Mouse (Mus musculus) hindbrain, embryonic 12.5 days (tissue): ENCODE results near the gene Tomm20. TPM values are rescaled to one million over a fixed set of nuclear protein-coding genes. Genes with fewer than 3 reads are reported as not detected.

Experiments
- ATAC-seq: fragments of 200-750 bp; cut with Nextera tagmentation; 2 replicates; pipeline ENCODE4 v1.8.0; 2017; ENCODE audit warnings: moderate TSS enrichment; ENCODE audit not compliant: low FRiP score
- H3K27ac ChIP-seq: fragments of 300-500 bp; sonication (generic); 2 replicates; pipeline ENCODE4 v1.5.1; 2016; ENCODE audit warnings: mild to moderate bottlenecking
- H3K27me3 ChIP-seq: fragments of 300-500 bp; sonication (generic); 2 replicates; pipeline ENCODE4 v1.6.1; 2016; ENCODE audit warnings: mild to moderate bottlenecking
- H3K36me3 ChIP-seq: fragments of 300-500 bp; sonication (generic); 2 replicates; pipeline ENCODE4 v1.6.1; 2016; ENCODE audit warnings: mild to moderate bottlenecking
- H3K4me1 ChIP-seq: fragments of 300-500 bp; sonication (generic); 2 replicates; pipeline ENCODE4 v1.6.1; 2016
- H3K4me2 ChIP-seq: fragments of 300-500 bp; sonication (generic); replicated peaks from 2 replicates; pipeline ENCODE4 v1.6.1; 2016; ENCODE audit warnings: mild to moderate bottlenecking
- H3K4me3 ChIP-seq: fragments of 300-500 bp; sonication (generic); 2 replicates; pipeline ENCODE4 v1.5.1; 2016; ENCODE audit warnings: mild to moderate bottlenecking
- H3K9ac ChIP-seq: fragments of 300-500 bp; sonication (generic); 2 replicates; pipeline ENCODE4 v1.6.1; 2016; ENCODE audit warnings: mild to moderate bottlenecking, moderate library complexity
- H3K9me3 ChIP-seq: fragments of 300-500 bp; sonication (generic); replicated peaks from 2 replicates; pipeline ENCODE4 v1.6.1; 2016; ENCODE audit warnings: mild to moderate bottlenecking
- WGBS: fragments of 180-500 bp; shearing (Covaris S2); methylation state at CpG from one replicate; pipeline ENCODE4 v1.1.7; 2016; 5-methylcytosine and 5-hydroxymethylcytosine counted together
- polyA plus RNA-seq: library from polyadenylated mRNA; unstranded; fragments of >200 nt; fragmentation: Nextera tagmentation; extraction: Ambion mirVana; gene quantifications from 2 replicates; pipeline ENCODE4 v1.2.1, GENCODE M21; 2016

Gene Tomm20
- polyA plus RNA-seq, 1 experiment from 2014 or later: 181 TPM

DNA sequence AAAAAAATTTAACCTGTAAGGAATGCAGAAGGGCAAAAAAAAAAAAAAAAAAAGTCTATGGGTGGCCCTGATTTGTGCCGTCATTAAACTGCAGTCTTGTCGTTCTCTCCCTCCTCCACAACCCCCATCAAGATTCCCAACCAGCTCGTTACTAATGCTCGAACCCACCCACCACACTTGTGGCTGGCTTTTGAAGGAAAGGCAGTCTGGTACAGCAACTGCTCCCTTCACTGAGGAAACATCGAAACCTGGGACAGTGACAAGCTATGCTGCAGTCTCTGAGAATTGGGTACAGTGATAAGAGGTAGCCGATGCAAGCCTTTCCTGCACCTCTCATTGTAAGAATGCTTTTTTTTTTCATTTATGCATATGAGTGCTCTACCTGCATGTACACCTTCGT lies 800 bp upstream of the Tomm20 start:
- peak overlapping the region; percentile 84; the same call in 1 of the 2 replicates for H3K4me2 ChIP-seq
- H3K36me3 ChIP-seq: peaks cover 29% of the 10 kb centered on the region
- no peak for ATAC-seq
- H3K27ac ChIP-seq: no peak overlapping the region
- H3K4me1 ChIP-seq: peaks cover 19% of the 10 kb centered on the region
- no peak overlapping the region for H3K4me3 ChIP-seq
- H3K9me3 ChIP-seq: no peaks in the 10 kb centered on the region
- no peak overlapping the region for H3K9ac ChIP-seq
- 77% methylated on average over 7 of the region's 7 CpGs for WGBS
- H3K27me3 ChIP-seq: no peaks in the 10 kb centered on the region

DNA sequence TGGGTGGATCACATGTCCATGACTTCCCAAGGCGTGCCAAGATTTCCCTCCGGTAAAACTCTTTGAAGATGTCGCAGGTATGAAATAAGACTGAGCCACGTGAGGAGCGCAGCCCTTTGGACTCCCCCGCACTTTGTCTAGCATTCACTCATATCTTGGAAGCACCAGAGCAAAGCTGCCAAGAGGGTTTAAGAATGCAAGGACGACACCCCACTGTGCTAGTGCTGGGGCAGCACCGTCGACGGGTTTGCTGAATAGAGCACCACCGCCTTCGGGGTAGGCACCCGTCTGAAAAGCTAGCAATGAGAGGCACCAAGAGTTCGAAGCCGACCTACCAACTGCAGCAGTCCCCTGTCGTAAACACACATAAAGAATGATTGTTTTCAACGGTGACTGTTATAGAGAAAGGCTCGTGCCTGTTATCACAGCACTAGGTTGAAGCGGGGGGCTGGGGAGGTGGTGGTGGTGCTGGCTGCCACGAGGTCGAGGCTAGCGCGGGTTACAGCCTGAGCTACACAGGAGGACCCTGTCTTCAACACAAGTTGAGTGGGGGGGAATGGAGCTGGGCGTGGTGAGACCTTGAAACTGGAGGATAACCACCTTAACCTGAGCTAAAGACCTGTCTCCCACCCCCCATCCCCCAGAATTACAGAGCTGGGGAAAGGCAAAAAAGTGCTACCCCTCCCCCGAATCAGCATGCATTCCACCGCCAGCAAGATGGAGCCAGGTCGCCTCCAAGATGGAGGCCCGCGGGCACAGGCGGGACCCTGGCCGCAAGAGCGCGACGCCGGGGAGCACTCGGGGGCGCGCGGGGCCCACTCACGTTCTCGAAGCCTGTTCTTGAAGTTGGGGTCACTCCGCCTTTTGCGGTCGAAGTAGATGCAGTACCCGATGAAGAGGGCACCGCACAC lies 608 bp downstream of the Tomm20 start:
- Histone ChIP-seq H3K27me3 (no peaks in the 10 kb centered on the region), H3K4me3 (peak overlapping the region; percentile 89), H3K9me3 (no peaks in the 10 kb centered on the region), H3K4me2 (peak overlapping the region; percentile 84), H3K27ac (peak overlapping the region; percentile 82), H3K4me1 (peaks cover 19% of the 10 kb centered on the region), H3K36me3 (peaks cover 16% of the 10 kb centered on the region; the same call in 1 of the 2 replicates), H3K9ac (peak overlapping the region; percentile 94)
- ATAC-seq: peak; percentile 76
- WGBS: 1% methylated on average over 46 of the region's 46 CpGs

DNA sequence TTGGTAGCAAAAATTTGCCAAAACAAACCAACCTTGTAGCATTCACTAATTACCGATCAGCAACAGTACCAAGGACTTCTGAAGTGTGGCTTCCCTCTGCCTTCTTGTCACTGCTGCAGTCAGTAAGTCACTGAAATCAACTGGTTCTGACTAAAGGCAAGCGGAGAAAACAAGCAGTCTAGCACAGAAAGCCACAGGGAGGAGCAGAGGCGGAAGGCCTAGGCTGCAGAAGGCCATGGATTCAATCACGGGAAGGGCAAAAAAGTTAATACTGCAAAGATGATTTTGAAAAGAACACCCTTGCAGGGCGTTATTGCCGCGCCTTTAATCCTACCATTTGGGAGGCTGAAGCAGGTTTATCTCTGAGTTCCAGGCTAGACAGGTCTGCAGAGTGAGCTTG lies 2.1 kb downstream of the Tomm20 start:
- no peak overlapping the region; the same call in 1 of the 2 replicates for H3K4me2 ChIP-seq
- ATAC-seq: no peak
- peaks cover 19% of the 10 kb centered on the region for H3K4me1 ChIP-seq
- H3K4me3 ChIP-seq: peak overlapping the region; percentile 89; the same call in 1 of the 2 replicates
- no peaks in the 10 kb centered on the region for H3K27me3 ChIP-seq
- 92% methylated on average over 7 of the region's 7 CpGs for WGBS
- peaks cover 15% of the 10 kb centered on the region for H3K36me3 ChIP-seq
- H3K9me3 ChIP-seq: no peaks in the 10 kb centered on the region
- H3K27ac ChIP-seq: no peak overlapping the region
- no peak overlapping the region for H3K9ac ChIP-seq

DNA sequence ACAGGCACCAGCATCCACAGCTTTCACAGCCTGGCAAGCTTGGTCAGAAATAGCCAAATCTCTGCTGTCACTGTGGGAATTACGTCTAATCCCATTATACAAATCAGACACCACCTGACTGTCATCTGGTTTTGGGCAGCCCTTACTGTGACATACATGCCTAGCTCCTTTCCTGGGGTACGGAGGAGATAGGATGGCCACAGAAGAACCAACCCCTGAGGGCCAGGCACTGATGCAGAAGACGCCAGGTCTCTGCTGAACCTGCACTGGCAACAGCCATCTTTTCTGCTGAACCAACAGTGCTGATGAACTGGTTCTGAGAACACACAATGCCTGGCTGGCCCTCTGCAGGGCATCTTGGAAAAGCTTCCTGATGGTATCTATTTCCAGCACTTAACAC lies 8.3 kb downstream of the Tomm20 start:
- Histone ChIP-seq H3K27ac (no peak overlapping the region), H3K9me3 (no peaks in the 10 kb centered on the region), H3K36me3 (peaks cover 53% of the 10 kb centered on the region), H3K4me2 (no peak overlapping the region), H3K27me3 (no peaks in the 10 kb centered on the region), H3K4me1 (no peaks in the 10 kb centered on the region), H3K4me3 (no peak overlapping the region), H3K9ac (no peak overlapping the region)
- 91% methylated on average over 3 of the region's 3 CpGs for WGBS
- ATAC-seq: no peak

DNA sequence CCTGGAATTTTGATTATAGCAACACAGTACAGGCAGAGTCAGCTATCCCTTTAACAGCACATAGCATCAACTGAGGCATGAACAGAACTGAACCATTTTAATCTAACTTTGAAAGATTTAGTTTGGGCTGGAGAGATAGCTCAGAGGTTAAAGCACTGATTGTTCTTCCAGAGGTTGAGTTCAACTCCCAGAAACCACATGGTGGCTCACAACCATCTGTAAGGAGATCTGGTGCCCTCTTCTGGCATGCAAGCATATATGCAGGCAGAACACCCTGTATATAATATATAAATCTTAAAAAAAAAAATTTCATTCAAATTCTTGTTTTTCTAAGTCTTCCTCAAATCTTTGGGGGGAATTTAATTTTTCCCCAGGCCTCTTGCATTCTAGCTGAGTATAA lies 9.7 kb downstream of the Tomm20 start:
- H3K9me3 ChIP-seq: no peaks in the 10 kb centered on the region
- no peak overlapping the region for H3K27ac ChIP-seq
- H3K36me3 ChIP-seq: peaks cover 56% of the 10 kb centered on the region
- no peak overlapping the region for H3K4me2 ChIP-seq
- H3K9ac ChIP-seq: no peak overlapping the region
- no peaks in the 10 kb centered on the region for H3K27me3 ChIP-seq
- H3K4me1 ChIP-seq: no peaks in the 10 kb centered on the region
- ATAC-seq: no peak
- no peak overlapping the region for H3K4me3 ChIP-seq

DNA sequence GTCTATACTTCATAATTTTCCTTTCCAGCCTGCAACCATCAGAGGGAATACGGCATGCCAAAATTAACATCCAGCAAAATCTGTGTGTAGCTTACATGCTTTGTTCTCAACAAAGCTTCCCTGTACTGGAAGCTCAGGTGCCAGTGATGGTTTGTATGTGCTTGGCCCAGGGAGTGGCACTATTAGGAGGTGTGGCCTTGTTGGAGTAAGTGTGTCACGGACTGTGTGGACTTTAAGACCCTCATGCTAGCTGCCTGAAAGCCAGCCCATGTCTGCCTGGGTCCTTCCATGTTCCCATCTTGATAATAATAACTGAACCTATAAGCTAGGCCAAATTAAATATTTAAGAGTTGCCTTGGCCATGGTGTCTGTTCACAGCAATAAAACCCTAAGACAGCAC lies 10.3 kb downstream of the Tomm20 start:
- no peak for ATAC-seq
- Histone ChIP-seq H3K4me3 (no peak overlapping the region), H3K36me3 (peaks cover 59% of the 10 kb centered on the region), H3K9ac (no peak overlapping the region), H3K27ac (no peak overlapping the region), H3K4me2 (no peak overlapping the region), H3K9me3 (no peaks in the 10 kb centered on the region), H3K27me3 (no peaks in the 10 kb centered on the region), H3K4me1 (no peaks in the 10 kb centered on the region)
- 97% methylated on average over 2 of the region's 2 CpGs for WGBS

DNA sequence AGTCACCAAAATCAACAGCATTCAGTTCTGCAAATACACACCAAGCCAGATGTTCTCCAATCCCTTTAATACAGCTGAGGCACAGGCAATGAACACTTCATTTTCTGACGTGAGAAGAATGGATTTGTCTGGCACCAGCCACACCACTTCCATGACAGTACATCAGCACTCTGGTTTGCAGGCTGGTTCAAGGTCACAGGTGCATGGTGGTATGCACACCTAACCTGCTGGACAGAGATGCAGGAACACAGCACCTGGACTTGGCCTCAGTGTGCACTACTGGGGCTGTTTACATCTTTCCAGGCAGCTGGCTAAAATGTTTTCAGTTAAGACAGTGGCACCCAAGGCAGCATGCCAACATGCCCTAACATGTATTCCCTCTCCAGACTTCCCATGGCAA lies 13.0 kb downstream of the Tomm20 start:
- H3K9me3 ChIP-seq: no peaks in the 10 kb centered on the region
- H3K36me3 ChIP-seq: peaks cover 49% of the 10 kb centered on the region
- no peaks in the 10 kb centered on the region for H3K4me1 ChIP-seq
- ATAC-seq: no peak
- WGBS: 90% methylated on average over 1 of the region's 1 CpGs
- no peaks in the 10 kb centered on the region for H3K27me3 ChIP-seq
- H3K9ac ChIP-seq: no peak overlapping the region
- H3K4me3 ChIP-seq: no peak overlapping the region
- H3K27ac ChIP-seq: no peak overlapping the region
- H3K4me2 ChIP-seq: no peak overlapping the region

DNA sequence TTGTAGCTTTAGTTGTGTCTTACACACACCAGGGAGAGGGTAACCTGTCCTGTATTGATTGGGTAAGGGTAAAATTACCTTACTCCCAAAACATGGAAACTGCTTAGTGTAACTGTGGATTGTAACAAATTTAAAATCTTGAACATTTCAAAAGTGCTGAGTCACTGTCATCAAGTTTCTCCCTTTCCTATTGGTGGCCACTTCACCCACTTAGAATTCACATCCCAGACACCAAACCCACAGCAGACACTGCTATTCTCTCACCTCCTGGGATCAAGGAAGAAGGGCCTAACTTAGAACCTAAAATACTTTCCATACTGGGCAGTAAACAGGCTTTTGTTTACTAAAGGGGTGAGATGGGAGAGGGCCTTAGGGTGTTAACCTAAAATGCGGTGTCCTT lies 13.4 kb downstream of the Tomm20 start:
- Histone ChIP-seq H3K4me2 (no peak overlapping the region), H3K9ac (no peak overlapping the region), H3K36me3 (peaks cover 45% of the 10 kb centered on the region), H3K27me3 (no peaks in the 10 kb centered on the region), H3K4me3 (no peak overlapping the region), H3K9me3 (no peaks in the 10 kb centered on the region), H3K27ac (no peak overlapping the region), H3K4me1 (no peaks in the 10 kb centered on the region)
- ATAC-seq: no peak
- 100% methylated on average over 1 of the region's 1 CpGs for WGBS

DNA sequence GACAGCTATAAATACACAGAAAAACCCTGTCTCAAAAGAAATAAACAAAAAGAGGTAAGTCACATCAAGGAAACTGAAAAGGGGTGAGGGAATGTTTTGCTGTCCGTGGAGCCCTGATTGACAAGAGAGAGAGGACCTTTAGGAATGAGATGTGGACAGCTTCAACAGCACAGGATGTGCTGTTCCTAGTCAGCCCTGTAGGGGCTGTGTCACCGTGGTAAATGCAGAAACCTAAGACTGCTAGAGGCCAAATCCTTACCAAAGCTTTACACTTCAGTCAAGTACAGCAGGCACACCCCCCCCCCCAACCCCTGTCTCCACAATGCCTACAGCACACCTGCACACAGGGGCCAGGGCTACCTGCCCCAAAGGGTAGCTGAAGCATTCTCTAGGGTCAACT lies 13.9 kb downstream of the Tomm20 start:
- Histone ChIP-seq H3K4me2 (no peak overlapping the region), H3K9me3 (no peaks in the 10 kb centered on the region), H3K27ac (no peak overlapping the region), H3K36me3 (peaks cover 40% of the 10 kb centered on the region), H3K4me1 (no peaks in the 10 kb centered on the region), H3K27me3 (no peaks in the 10 kb centered on the region), H3K4me3 (no peak overlapping the region), H3K9ac (no peak overlapping the region)
- ATAC-seq: no peak
- WGBS: 56% methylated on average over 2 of the region's 2 CpGs

DNA sequence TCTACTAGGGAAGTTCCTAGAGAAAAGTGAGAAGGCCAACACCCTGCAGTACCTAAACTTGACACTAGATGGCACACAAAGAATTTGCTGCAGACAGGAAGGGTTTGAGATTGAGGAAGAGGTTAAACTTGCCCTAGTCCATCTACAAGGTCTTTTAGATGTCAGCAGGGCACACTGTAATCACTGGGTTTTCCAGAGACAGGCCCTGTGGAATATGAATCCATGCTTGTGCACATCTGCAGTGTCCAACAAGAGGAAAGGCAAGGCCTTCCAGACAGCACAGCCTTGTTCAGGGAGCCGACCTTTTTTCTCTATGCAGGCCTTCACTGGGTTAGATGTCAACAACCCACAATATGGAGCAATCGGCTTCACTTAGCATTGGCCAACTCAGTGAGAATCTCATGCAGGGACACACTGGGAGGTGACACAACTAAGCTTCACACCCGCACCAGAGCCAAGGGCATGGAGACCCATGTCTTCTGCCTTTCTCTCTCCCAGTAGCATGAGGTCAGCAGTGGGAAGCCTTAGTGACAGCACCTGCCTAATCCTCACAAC lies 16.0 kb downstream of the Tomm20 start:
- no peaks in the 10 kb centered on the region for H3K9me3 ChIP-seq
- H3K4me1 ChIP-seq: no peaks in the 10 kb centered on the region
- no peak overlapping the region for H3K27ac ChIP-seq
- H3K4me2 ChIP-seq: no peak overlapping the region
- no peak for ATAC-seq
- no peaks in the 10 kb centered on the region for H3K27me3 ChIP-seq
- no peak overlapping the region for H3K9ac ChIP-seq
- WGBS: 72% methylated on average over 3 of the region's 3 CpGs
- no peak overlapping the region for H3K4me3 ChIP-seq
- peaks cover 31% of the 10 kb centered on the region for H3K36me3 ChIP-seq

DNA sequence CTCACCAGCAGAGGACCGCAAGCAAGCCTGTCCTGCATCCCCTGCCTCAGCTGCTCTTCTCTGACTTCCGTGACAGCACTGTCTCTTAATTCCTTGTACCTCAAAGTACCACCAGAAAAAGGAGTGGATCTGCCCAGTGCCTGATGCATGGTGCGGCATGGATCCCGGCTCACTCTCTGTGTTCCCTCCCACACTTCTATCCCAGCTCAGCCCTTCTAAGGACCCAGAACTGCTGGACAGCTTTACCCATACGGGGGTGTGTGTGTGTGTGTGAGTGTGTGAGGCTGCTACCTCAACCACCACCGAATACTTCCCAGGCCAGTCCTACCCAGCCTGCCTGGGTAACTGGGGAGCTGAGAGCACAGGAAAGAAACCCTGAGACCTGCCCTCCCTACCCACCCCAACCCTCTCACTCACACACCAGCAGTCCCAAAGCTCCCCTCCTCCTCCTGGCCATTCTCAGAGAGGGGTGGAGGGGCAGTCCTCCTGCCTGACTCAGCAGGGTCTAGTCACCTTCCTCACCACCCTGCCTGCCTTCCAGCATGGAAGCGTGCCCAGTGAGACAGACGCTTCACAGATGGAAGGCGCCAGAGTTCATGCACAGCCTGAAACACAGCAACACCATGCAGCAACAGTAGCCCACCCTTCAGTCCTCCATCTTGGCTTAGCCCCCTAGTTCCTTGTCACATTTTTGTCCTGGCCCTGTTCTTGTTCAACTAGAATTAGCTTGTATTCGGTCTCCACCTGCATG lies 16.7 kb downstream of the Tomm20 start:
- H3K27ac ChIP-seq: no peak overlapping the region
- no peak for ATAC-seq
- no peak overlapping the region for H3K9ac ChIP-seq
- no peak overlapping the region for H3K4me3 ChIP-seq
- peaks cover 27% of the 10 kb centered on the region for H3K36me3 ChIP-seq
- no peaks in the 10 kb centered on the region for H3K9me3 ChIP-seq
- WGBS: 91% methylated on average over 10 of the region's 10 CpGs
- no peak overlapping the region for H3K4me2 ChIP-seq
- no peaks in the 10 kb centered on the region for H3K27me3 ChIP-seq
- H3K4me1 ChIP-seq: no peaks in the 10 kb centered on the region

DNA sequence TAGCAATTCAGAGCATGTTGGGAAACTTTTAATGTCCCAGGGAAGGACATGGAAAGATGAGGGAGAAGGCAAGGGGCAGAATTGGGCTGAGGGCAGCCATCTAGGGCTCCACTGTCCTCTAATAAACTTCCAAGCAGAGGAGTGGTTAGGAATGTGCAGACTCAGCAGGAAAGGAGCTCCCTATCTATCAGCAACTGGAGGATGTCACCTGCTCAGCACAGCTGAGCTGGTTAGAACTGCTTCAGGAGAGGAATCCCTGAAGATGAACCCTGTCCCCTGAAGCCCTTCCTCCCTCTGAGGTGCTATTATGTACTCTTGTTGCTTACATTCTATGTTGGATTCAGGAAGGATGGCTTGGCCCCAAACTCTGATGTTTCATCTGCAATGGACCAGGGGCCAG lies 17.6 kb downstream of the Tomm20 start:
- Histone ChIP-seq H3K4me1 (no peaks in the 10 kb centered on the region), H3K4me2 (no peak overlapping the region), H3K9ac (no peak overlapping the region), H3K36me3 (peaks cover 19% of the 10 kb centered on the region), H3K9me3 (no peaks in the 10 kb centered on the region), H3K27me3 (no peaks in the 10 kb centered on the region), H3K27ac (no peak overlapping the region), H3K4me3 (no peak overlapping the region)
- ATAC-seq: no peak
